Mouse (Mus musculus) hindlimb bud, embryonic 11.5 days (tissue): ENCODE data around the gene Atp7b.

Experiments used
- DNase-seq: peaks from one replicate; pipeline ENCODE4 v3.0.0-alpha.2; 2012; ENCODE audit warnings: low read depth, low spot score; ENCODE audit errors: extremely low spot score

The Atp7b gene

GRCm38 (mm10) chr8:22059821-22060445 is at the start of gene Atp7b:
Gene Atp7b, minus strand, starts transcription at chr8:22060305.
- peak; percentile 6 for DNase-seq

GRCm38 (mm10) chr8:22107020-22107419 is 46.9 kb upstream of the Atp7b start:
- DNase-seq, result no peak

GRCm38 (mm10) chr8:22091568-22091967 is 31.5 kb upstream of the Atp7b start:
- peak; percentile 0 for DNase-seq

- no peak for DNase-seq
Measured at GRCm38 (mm10) chr8:22089226-22089625, 29.1 kb upstream of the Atp7b start.

GRCm38 (mm10) chr8:22079313-22080007 is 19.4 kb upstream of the Atp7b start:
- no peak for DNase-seq

- no peak for DNase-seq
Measured at GRCm38 (mm10) chr8:22061126-22061525, 1.0 kb upstream of the Atp7b start.

- DNase-seq, result peak; percentile 82
Measured at GRCm38 (mm10) chr8:22060446-22060889, 363 bp upstream of the Atp7b start, which contains the start of gene Alg11. Gene Alg11, plus strand, starts transcription at chr8:22060721.

GRCm38 (mm10) chr8:22059153-22059738 is 859 bp downstream of the Atp7b start:
- no peak for DNase-seq

- no peak for DNase-seq
Measured at GRCm38 (mm10) chr8:22058368-22058767, 1.7 kb downstream of the Atp7b start.

- DNase-seq, result no peak
Measured at GRCm38 (mm10) chr8:22056850-22057249, 3.3 kb downstream of the Atp7b start.

- DNase-seq, result no peak
Measured at GRCm38 (mm10) chr8:22055492-22055877, 4.6 kb downstream of the Atp7b start.

- DNase-seq, result no peak
Measured at GRCm38 (mm10) chr8:22054674-22055491, 5.2 kb downstream of the Atp7b start.

GRCm38 (mm10) chr8:22047699-22048464 is 12.2 kb downstream of the Atp7b start:
- peak; percentile 18 for DNase-seq

- DNase-seq, result no peak
Measured at GRCm38 (mm10) chr8:22043706-22044105, 16.4 kb downstream of the Atp7b start.

- DNase-seq, result no peak
Measured at GRCm38 (mm10) chr8:22042515-22042914, 17.6 kb downstream of the Atp7b start.

GRCm38 (mm10) chr8:22040153-22040509 is 20.0 kb downstream of the Atp7b start:
- DNase-seq, result no peak

- no peak for DNase-seq
Measured at GRCm38 (mm10) chr8:22039468-22040152, 20.5 kb downstream of the Atp7b start.

- no peak for DNase-seq
Measured at GRCm38 (mm10) chr8:22037022-22037421, 23.1 kb downstream of the Atp7b start.

- no peak for DNase-seq
Measured at GRCm38 (mm10) chr8:22036137-22036536, 24.0 kb downstream of the Atp7b start.

GRCm38 (mm10) chr8:22030990-22031389 is 29.1 kb downstream of the Atp7b start:
- DNase-seq, result no peak
